Mouse (Mus musculus): Measurements from ENCODE around the gene Zdhhc5.

GRCm38 (mm10) chr2:84682605-84683183 lies 32.3 kb downstream of the Zdhhc5 start:
- TF ChIP-seq CTCF (IDR thresholded peaks at IDR 0.05; ENCODE audit: insufficient read depth, low read depth, low read length) (no peak), POLR2A (IDR thresholded peaks at IDR 0.05; ENCODE audit: insufficient read depth, low read depth, low read length) (no peak)
